Mouse (Mus musculus): ENCODE results near the gene Inpp5f. TPM values are rescaled to one million over a fixed set of nuclear protein-coding genes. Genes with fewer than 3 reads are reported as not detected.

Gene Inpp5f
- polyA plus RNA-seq, 1 experiment from 2014 or later, result 8.3 TPM

DNA sequence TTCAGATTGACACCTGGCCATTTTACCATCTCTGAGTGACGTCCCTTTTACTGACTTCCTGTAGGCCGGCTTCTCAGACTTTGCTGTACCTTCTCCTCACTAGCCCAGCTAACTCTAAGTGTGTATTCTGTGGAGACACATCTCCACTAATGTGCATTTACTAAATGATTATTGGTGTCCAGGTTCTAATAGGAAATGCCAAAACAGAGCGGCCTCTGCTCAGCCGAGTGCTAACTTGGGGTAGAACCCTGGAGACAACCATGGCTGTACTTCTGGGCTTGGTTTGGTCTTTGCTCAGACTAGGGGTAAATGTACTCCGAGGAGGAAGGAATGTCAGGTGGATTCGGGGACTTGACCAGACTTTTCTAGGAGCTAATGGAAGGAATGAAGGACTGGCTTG lies 638 bp upstream of the Inpp5f start:
- 85% methylated on average over 6 of the region's 6 CpGs for WGBS
- H3K4me1 ChIP-seq (replicated peaks; ENCODE audit: control insufficient read depth, insufficient read depth, low read length), result no peaks in the 10 kb centered on the region
- no peak for TF ChIP-seq CTCF (IDR thresholded peaks at IDR 0.05; ENCODE audit: low read depth)
- no peak overlapping the region for H3K27ac ChIP-seq (ENCODE audit: low read depth, low read length)
- peak overlapping the region; percentile 98 for H3K4me2 ChIP-seq (replicated peaks; ENCODE audit: low read depth)
- H3K36me3 ChIP-seq (ENCODE audit: control insufficient read depth, insufficient read depth), result no peaks in the 10 kb centered on the region
- H3K27me3 ChIP-seq (replicated peaks; ENCODE audit: control insufficient read depth, insufficient read depth, low read length), result no peaks in the 10 kb centered on the region
- H3K4me3 ChIP-seq (ENCODE audit: low read depth, low read length), result 0 out of 2 replicates have a peak overlapping the region, but pooled peaks have one; percentile 80
- no peaks in the 10 kb centered on the region for H3K9me3 ChIP-seq (ENCODE audit: control insufficient read depth)
- ATAC-seq, result 0 out of 2 replicates have a peak, but pooled peaks have one; percentile 1
- H3K9ac ChIP-seq (ENCODE audit: low read depth, low read length), result 0 out of 2 replicates have a peak overlapping the region, but pooled peaks have one; percentile 26

DNA sequence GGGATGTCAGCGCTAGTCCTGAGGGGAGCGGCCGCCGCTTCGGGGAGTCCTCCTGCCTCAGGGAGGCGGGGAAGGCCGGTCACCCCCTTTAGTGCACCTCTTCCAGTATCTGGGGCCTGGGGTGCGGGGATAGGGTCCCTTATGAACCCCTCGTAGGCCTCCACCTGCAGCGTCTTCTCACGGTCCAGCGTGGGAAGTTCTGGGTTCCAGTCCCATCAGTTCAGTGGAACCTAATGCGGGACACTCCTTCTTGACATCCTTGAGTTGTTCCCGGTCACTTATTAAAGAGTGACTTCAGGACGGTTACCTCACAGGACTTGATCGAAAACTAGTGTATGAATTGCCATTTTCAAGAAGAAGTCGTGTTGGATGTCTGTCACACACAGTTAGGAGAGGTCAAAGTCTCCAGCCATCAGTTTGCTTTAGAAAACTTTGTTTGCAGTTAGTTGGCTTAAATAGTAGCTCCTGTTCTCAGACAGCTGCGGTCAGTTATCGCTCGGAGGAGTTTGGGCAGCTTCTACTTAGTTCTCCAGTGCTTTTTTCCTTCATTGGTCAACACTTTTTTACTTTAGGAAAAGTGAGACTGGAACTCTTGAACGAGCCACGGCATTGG lies 777 bp downstream of the Inpp5f start:
- H3K4me1 ChIP-seq (replicated peaks; ENCODE audit: control insufficient read depth, insufficient read depth, low read length), result no peaks in the 10 kb centered on the region
- ATAC-seq, result no peak
- no peak for TF ChIP-seq CTCF (IDR thresholded peaks at IDR 0.05; ENCODE audit: low read depth)
- H3K9ac ChIP-seq (ENCODE audit: low read depth, low read length), result peak overlapping the region; percentile 74
- peak overlapping the region; percentile 80 for H3K4me3 ChIP-seq (ENCODE audit: low read depth, low read length)
- no peaks in the 10 kb centered on the region for H3K9me3 ChIP-seq (ENCODE audit: control insufficient read depth)
- 0 out of 2 replicates have a peak overlapping the region, but pooled peaks have one; percentile 70 for H3K27ac ChIP-seq (ENCODE audit: low read depth, low read length)
- no peaks in the 10 kb centered on the region for H3K36me3 ChIP-seq (ENCODE audit: control insufficient read depth, insufficient read depth)
- H3K4me2 ChIP-seq (replicated peaks; ENCODE audit: low read depth), result peak overlapping the region; percentile 98
- 6% methylated on average over 22 of the region's 22 CpGs for WGBS
- H3K27me3 ChIP-seq (replicated peaks; ENCODE audit: control insufficient read depth, insufficient read depth, low read length), result no peaks in the 10 kb centered on the region

DNA sequence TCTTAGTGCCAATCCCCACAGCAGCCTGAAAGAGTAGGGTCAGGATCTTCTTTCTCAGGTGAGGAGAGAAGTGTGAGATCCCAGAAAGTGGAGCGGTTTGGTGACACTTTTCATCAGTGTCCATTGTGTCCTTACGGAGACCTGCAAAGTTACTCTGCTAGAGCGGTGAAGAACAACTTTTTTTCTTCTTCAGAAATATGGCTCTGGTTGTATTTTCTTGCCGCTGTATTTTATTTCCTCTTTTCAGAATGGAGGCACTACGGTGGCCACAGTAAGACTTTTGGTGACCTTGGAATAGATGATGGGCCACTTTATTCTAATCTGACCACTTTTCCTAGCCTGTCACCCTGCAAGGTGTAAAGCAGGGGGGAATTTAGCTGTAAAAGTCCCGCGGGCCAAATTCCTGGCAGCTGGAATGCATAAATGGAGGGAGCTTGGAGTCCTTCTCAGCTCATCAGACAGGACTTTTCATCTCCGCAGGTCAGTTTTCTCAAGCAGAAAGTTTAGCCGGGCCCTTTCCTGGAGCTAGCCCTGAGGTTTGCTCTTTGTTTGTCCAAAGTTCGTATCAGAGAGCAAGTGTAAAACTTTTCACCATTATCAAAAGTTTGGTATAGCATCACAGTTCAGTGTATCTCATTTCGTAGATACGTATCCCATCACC lies 1.5 kb downstream of the Inpp5f start:
- no peaks in the 10 kb centered on the region for H3K4me1 ChIP-seq (replicated peaks; ENCODE audit: control insufficient read depth, insufficient read depth, low read length)
- no peak for TF ChIP-seq CTCF (IDR thresholded peaks at IDR 0.05; ENCODE audit: low read depth)
- 77% methylated on average over 12 of the region's 12 CpGs for WGBS
- no peak for ATAC-seq
- no peak overlapping the region for H3K27ac ChIP-seq (ENCODE audit: low read depth, low read length)
- H3K4me2 ChIP-seq (replicated peaks; ENCODE audit: low read depth), result peak overlapping the region; percentile 98
- no peaks in the 10 kb centered on the region for H3K36me3 ChIP-seq (ENCODE audit: control insufficient read depth, insufficient read depth)
- peak overlapping the region; percentile 80; the same call in 1 of the 2 replicates for H3K4me3 ChIP-seq (ENCODE audit: low read depth, low read length)
- no peaks in the 10 kb centered on the region for H3K27me3 ChIP-seq (replicated peaks; ENCODE audit: control insufficient read depth, insufficient read depth, low read length)
- H3K9ac ChIP-seq (ENCODE audit: low read depth, low read length), result no peak overlapping the region
- no peaks in the 10 kb centered on the region for H3K9me3 ChIP-seq (ENCODE audit: control insufficient read depth)

DNA sequence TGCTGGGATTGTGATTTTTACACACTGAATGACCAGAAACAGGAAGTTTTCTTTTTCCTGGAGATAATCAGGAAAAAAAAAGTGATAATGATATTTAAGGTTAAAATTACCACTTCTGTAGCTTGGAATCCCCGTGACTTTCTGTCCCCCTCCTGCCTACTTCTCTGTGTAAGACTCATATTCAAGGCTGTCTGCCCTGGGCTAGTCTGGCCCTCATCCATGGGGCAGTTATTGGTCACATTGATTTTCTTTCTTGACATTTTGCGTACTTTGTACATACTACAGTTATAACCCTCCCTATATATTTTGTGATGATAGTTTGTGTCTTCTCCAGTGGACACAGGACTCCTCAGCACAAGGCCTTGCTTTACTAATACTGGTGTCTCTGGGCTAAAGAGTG lies 2.5 kb downstream of the Inpp5f start:
- no peak for ATAC-seq
- H3K4me3 ChIP-seq (ENCODE audit: low read depth, low read length), result no peak overlapping the region

DNA sequence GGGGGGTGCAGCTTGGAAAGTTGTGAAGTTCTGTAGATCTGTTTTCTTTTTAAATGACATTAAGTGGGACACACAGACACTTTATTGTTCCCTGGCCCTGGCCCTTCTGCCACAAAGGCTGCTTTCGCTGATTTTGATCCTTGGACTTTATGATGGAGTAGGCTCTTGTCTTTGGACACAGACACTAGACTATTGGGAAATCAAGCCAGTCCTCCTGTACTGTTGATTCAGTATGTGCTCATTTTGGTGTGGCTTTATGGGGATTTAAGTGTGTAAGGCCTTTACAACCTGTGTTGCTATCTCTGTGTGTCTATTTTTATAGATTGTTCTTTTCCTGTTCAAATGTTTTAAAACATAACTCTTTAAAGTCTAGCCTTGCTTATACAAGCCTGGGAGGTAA lies 6.5 kb downstream of the Inpp5f start:
- no peak overlapping the region for H3K27ac ChIP-seq (ENCODE audit: low read depth, low read length)
- H3K9me3 ChIP-seq (ENCODE audit: control insufficient read depth), result no peaks in the 10 kb centered on the region
- 38% methylated on average over 1 of the region's 1 CpGs for WGBS
- H3K4me2 ChIP-seq (replicated peaks; ENCODE audit: low read depth), result no peak overlapping the region
- no peaks in the 10 kb centered on the region for H3K36me3 ChIP-seq (ENCODE audit: control insufficient read depth, insufficient read depth)
- H3K27me3 ChIP-seq (replicated peaks; ENCODE audit: control insufficient read depth, insufficient read depth, low read length), result no peaks in the 10 kb centered on the region
- 0 out of 2 replicates have a peak, but pooled peaks cover 3% of the 10 kb centered on the region for H3K4me1 ChIP-seq (replicated peaks; ENCODE audit: control insufficient read depth, insufficient read depth, low read length)
- peak; percentile 69 for ATAC-seq
- H3K4me3 ChIP-seq (ENCODE audit: low read depth, low read length), result no peak overlapping the region
- TF ChIP-seq CTCF (IDR thresholded peaks at IDR 0.05; ENCODE audit: low read depth), result no peak
- H3K9ac ChIP-seq (ENCODE audit: low read depth, low read length), result no peak overlapping the region

More for the DNA sequence above, 2.5 kb downstream of the Inpp5f start:
- no peak overlapping the region for H3K27ac ChIP-seq (ENCODE audit: low read depth, low read length)
- H3K36me3 ChIP-seq (ENCODE audit: control insufficient read depth, insufficient read depth), result no peaks in the 10 kb centered on the region
- H3K4me2 ChIP-seq (replicated peaks; ENCODE audit: low read depth), result no peak overlapping the region
- H3K4me1 ChIP-seq (replicated peaks; ENCODE audit: control insufficient read depth, insufficient read depth, low read length), result no peaks in the 10 kb centered on the region
- H3K27me3 ChIP-seq (replicated peaks; ENCODE audit: control insufficient read depth, insufficient read depth, low read length), result no peaks in the 10 kb centered on the region
- TF ChIP-seq CTCF (IDR thresholded peaks at IDR 0.05; ENCODE audit: low read depth), result no peak
- WGBS, result 77% methylated on average over 2 of the region's 2 CpGs
- H3K9me3 ChIP-seq (ENCODE audit: control insufficient read depth), result no peaks in the 10 kb centered on the region
- H3K9ac ChIP-seq (ENCODE audit: low read depth, low read length), result no peak overlapping the region

DNA sequence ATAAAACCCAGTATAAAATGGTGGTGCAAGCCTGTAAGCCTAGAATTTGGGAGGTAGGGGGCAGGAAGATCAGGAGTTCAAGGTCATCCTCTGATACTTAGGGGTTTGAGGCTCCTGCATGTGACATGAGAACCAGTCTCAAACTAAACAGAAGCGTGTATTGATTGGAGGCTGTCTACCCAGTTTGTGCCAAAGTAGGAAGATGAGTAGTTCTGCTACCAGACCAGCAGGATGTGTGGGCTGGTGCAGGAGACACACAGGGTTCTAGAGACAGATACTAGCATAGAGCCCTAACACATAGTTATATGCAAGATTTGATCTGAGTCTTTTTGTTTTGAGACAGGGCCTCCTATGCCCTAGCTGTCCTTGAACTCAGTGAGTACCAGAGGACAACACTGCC lies 9.1 kb downstream of the Inpp5f start:
- ATAC-seq, result no peak
- WGBS, result 100% methylated on average over 1 of the region's 1 CpGs

More for the DNA sequence above, 9.1 kb downstream of the Inpp5f start:
- Histone ChIP-seq H3K27ac (ENCODE audit: low read depth, low read length) (no peak overlapping the region), H3K9me3 (ENCODE audit: control insufficient read depth) (no peaks in the 10 kb centered on the region), H3K9ac (ENCODE audit: low read depth, low read length) (no peak overlapping the region), H3K4me1 (replicated peaks; ENCODE audit: control insufficient read depth, insufficient read depth, low read length) (0 out of 2 replicates have a peak, but pooled peaks cover 4% of the 10 kb centered on the region), H3K4me3 (ENCODE audit: low read depth, low read length) (no peak overlapping the region), H3K27me3 (replicated peaks; ENCODE audit: control insufficient read depth, insufficient read depth, low read length) (no peaks in the 10 kb centered on the region), H3K4me2 (replicated peaks; ENCODE audit: low read depth) (no peak overlapping the region), H3K36me3 (ENCODE audit: control insufficient read depth, insufficient read depth) (no peaks in the 10 kb centered on the region)
- no peak for TF ChIP-seq CTCF (IDR thresholded peaks at IDR 0.05; ENCODE audit: low read depth)

All from intestine, postnatal 0 days (tissue).